Mouse (Mus musculus) bone marrow, adult 2 months (tissue): ENCODE data around the gene Eef1a2.

Source experiments
- CTCF ChIP-seq: fragments of 200-500 bp; IDR thresholded peaks from 2 replicates; pipeline ENCODE4 v1.5.1; 2011; ENCODE audit warnings: low read length, control low read depth; ENCODE audit not compliant: control insufficient read depth, insufficient read depth
- POLR2A ChIP-seq: fragments of 200-500 bp; IDR thresholded peaks from 2 replicates; pipeline ENCODE4 v1.6.1; 2011; ENCODE audit warnings: low read depth, mild to moderate bottlenecking, control low read depth, low read length, borderline replicate concordance; ENCODE audit not compliant: control insufficient read depth

- TF ChIP-seq CTCF (no peak), POLR2A (no peak)
These were observed 31.9 kb upstream of the Eef1a2 start for GRCm38 (mm10) chr2:181188681-181189080.
